Mouse (Mus musculus) activated CD4-positive, CD25-positive, alpha-beta regulatory T cell (primary cell): ENCODE data around the gene Smarcb1. TPM values are rescaled to one million over a fixed set of nuclear protein-coding genes. Genes with fewer than 3 reads are reported as not detected.

Source experiments
- polyA plus RNA-seq, 2 experiments: library from polyadenylated mRNA; unstranded; fragments of 100-300 nt; shearing (Covaris generic); gene quantifications; one replicate each; pipeline ENCODE4 v1.2.1; 2017

Gene Smarcb1
- polyA plus RNA-seq: 100 to 1,000 TPM in 1 of 2 experiments, 10 to 100 TPM in 1; 96.0 to 119 TPM

GRCm38 (mm10) chr10:75921026-75921725 lies at the start of gene Smarcb1:
TSS of gene Smarcb1 (minus strand) at chr10:75921617.

GRCm38 (mm10) chr10:75954381-75954811 lies 33.0 kb upstream of the Smarcb1 start, which contains the start of gene Gm5134:
TSS of gene Gm5134 (plus strand) at chr10:75954514.

GRCm38 (mm10) chr10:75942736-75943477 lies 21.5 kb upstream of the Smarcb1 start, which contains the start of gene Vpreb3:
TSS of gene Vpreb3 (plus strand) at chr10:75943057.

GRCm38 (mm10) chr10:75940520-75940919 lies 19.1 kb upstream of the Smarcb1 start, which contains the start of gene Gm867:
TSS of gene Gm867 (minus strand) at chr10:75940672.

GRCm38 (mm10) chr10:75935680-75936541 lies 14.5 kb upstream of the Smarcb1 start, which contains the start of gene Mmp11:
TSS of gene Mmp11 (minus strand) at chr10:75936496.

DNA sequence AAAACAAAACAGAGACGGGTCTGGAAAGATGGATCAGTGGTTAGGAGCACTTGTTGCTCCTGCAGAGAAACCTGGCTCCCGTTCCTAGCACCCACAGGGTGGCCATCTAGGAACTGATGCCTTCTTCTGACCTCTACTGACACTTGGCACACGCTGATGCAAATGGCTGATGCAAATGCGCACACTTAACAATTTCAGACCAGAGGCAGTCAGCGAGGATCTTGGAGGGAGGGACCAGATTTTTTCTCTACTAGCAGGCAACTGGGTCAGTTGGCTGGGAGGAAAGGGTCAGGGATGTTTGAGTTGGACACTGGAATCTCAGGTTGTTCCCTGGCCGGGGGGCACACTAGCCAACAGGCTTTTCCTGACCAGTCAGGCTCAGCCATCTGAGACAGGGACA lies 11.5 kb upstream of the Smarcb1 start, which contains the start of gene Chchd10:
TSS of gene Chchd10 (plus strand) at position 240 of the 400 bp plus-strand sequence.

GRCm38 (mm10) chr10:75893089-75893750 lies 28.2 kb downstream of the Smarcb1 start, which contains the start of gene Derl3:
TSS of gene Derl3 (plus strand) at chr10:75893413.

GRCm38 (mm10) chr10:75859786-75860470 lies 61.5 kb downstream of the Smarcb1 start, which contains the start of gene Mif:
TSS of gene Mif (minus strand) at chr10:75860240.

Other genes with a start within 250 kb of the Smarcb1 start
- gene Cabin1, start 157.3 kb downstream of the Smarcb1 start, polyA plus RNA-seq: 10 to 100 TPM; 33.3 to 46.4 TPM
- 10 to 100 TPM; 66.1 to 82.0 TPM for gene Ddt, start 148.2 kb downstream of the Smarcb1 start, polyA plus RNA-seq
- gene Gm20441, start 140.7 kb downstream of the Smarcb1 start, polyA plus RNA-seq: not detected
- 1 to 10 TPM; 2.9 to 7.2 TPM for gene Gstt3, start 140.2 kb downstream of the Smarcb1 start, polyA plus RNA-seq
- 1 to 10 TPM in 1 of 2 experiments, under 1 TPM in 1; 0.25 to 1.1 TPM for gene Gstt1, start 123.0 kb downstream of the Smarcb1 start, polyA plus RNA-seq
- gene Gstt4, start 99.1 kb downstream of the Smarcb1 start, polyA plus RNA-seq: not detected
- 10 to 100 TPM; 58.4 to 77.2 TPM for gene Gstt2, start 84.2 kb downstream of the Smarcb1 start, polyA plus RNA-seq
- gene Mif, start 61.4 kb downstream of the Smarcb1 start, polyA plus RNA-seq: 100 to 1,000 TPM; 507 to 833 TPM
- gene Derl3, start 28.2 kb downstream of the Smarcb1 start, polyA plus RNA-seq: 1 to 10 TPM; 2.0 to 6.9 TPM
- 100 to 1,000 TPM in 1 of 2 experiments, 10 to 100 TPM in 1; 95.9 to 159 TPM for gene Chchd10, start 11.5 kb upstream of the Smarcb1 start, polyA plus RNA-seq
- 10 to 100 TPM in 1 of 2 experiments, 1 to 10 TPM in 1; 6.7 to 10.7 TPM for gene Mmp11, start 14.9 kb upstream of the Smarcb1 start, polyA plus RNA-seq
- gene Gm867, start 19.1 kb upstream of the Smarcb1 start, polyA plus RNA-seq: not detected
- 1 to 10 TPM; 1.1 to 1.7 TPM for gene Vpreb3, start 21.4 kb upstream of the Smarcb1 start, polyA plus RNA-seq
- 1 to 10 TPM in 1 of 2 experiments, under 1 TPM in 1; 0.65 to 1.2 TPM for gene Gm5134, start 32.9 kb upstream of the Smarcb1 start, polyA plus RNA-seq
- 10 to 100 TPM; 27.9 to 36.3 TPM for gene Zfp280b, start 111.0 kb upstream of the Smarcb1 start, polyA plus RNA-seq
- under 1 TPM in 1 of 2 experiments, not detected in 1; 0.14 TPM for gene Slc5a4b, start 189.3 kb upstream of the Smarcb1 start, polyA plus RNA-seq
- gene Slc5a4a, start 225.8 kb upstream of the Smarcb1 start, polyA plus RNA-seq: under 1 TPM in 1 of 2 experiments, not detected in 1; 0.09 TPM